Mouse (Mus musculus): ENCODE data around the gene Copb1.

Gene Copb1

GRCm38 (mm10) chr7:114253885-114254833 is at the start of gene Copb1:
Copb1 (minus strand) TSS chr7:114254711.
- DNase-seq, result peak; percentile 98

GRCm38 (mm10) chr7:114301293-114301782 is 46.8 kb upstream of the Copb1 start:
- no peak for DNase-seq

GRCm38 (mm10) chr7:114300782-114301181 is 46.3 kb upstream of the Copb1 start:
- DNase-seq, result no peak

- no peak for DNase-seq
Observed at GRCm38 (mm10) chr7:114299247-114299646, 44.7 kb upstream of the Copb1 start.

- DNase-seq, result no peak
Observed at GRCm38 (mm10) chr7:114294698-114295097, 40.2 kb upstream of the Copb1 start.

- DNase-seq, result peak; percentile 45
Observed at GRCm38 (mm10) chr7:114293903-114294302, 39.4 kb upstream of the Copb1 start.

- DNase-seq, result peak; percentile 95
Observed at GRCm38 (mm10) chr7:114292501-114292971, 38.0 kb upstream of the Copb1 start.

GRCm38 (mm10) chr7:114291461-114292335 is 37.2 kb upstream of the Copb1 start:
- DNase-seq, result peak; percentile 47

- no peak for DNase-seq
Observed at GRCm38 (mm10) chr7:114290078-114290506, 35.6 kb upstream of the Copb1 start.

GRCm38 (mm10) chr7:114284296-114284910 is 29.9 kb upstream of the Copb1 start:
- DNase-seq, result no peak

GRCm38 (mm10) chr7:114283006-114283405 is 28.5 kb upstream of the Copb1 start:
- DNase-seq, result no peak

- peak; percentile 82 for DNase-seq
Observed at GRCm38 (mm10) chr7:114281671-114282070, 27.2 kb upstream of the Copb1 start.

GRCm38 (mm10) chr7:114276005-114276752 is 21.7 kb upstream of the Copb1 start, which contains the start of gene Psma1:
Psma1 (minus strand) TSS chr7:114276118.
- peak; percentile 97 for DNase-seq

- DNase-seq, result no peak
Observed at GRCm38 (mm10) chr7:114275372-114276004, 21.0 kb upstream of the Copb1 start.

- DNase-seq, result no peak
Observed at GRCm38 (mm10) chr7:114268446-114268845, 13.9 kb upstream of the Copb1 start.

- DNase-seq, result no peak
Observed at GRCm38 (mm10) chr7:114251684-114252083, 2.8 kb downstream of the Copb1 start.

GRCm38 (mm10) chr7:114233980-114234379 is 20.5 kb downstream of the Copb1 start:
- DNase-seq, result no peak

- no peak for DNase-seq
Observed at GRCm38 (mm10) chr7:114232982-114233381, 21.5 kb downstream of the Copb1 start.

- no peak for DNase-seq
Observed at GRCm38 (mm10) chr7:114231857-114232256, 22.7 kb downstream of the Copb1 start.

- DNase-seq, result peak; percentile 61
Observed at GRCm38 (mm10) chr7:114226521-114226920, 28.0 kb downstream of the Copb1 start.

- no peak for DNase-seq
Observed at GRCm38 (mm10) chr7:114220433-114220832, 34.1 kb downstream of the Copb1 start.
